Mouse (Mus musculus) ovary, postnatal 36 days (tissue): ENCODE measurements around the gene Gif.
A peak's percentile ranks its signal among the peaks of the same experiment; 100 is the strongest.

ENCODE experiments used
- DNase-seq: peaks from one replicate; pipeline ENCODE4 v3.0.0; 2022; ENCODE audit warnings: low spot score, mixed read lengths

The Gif gene

DNA sequence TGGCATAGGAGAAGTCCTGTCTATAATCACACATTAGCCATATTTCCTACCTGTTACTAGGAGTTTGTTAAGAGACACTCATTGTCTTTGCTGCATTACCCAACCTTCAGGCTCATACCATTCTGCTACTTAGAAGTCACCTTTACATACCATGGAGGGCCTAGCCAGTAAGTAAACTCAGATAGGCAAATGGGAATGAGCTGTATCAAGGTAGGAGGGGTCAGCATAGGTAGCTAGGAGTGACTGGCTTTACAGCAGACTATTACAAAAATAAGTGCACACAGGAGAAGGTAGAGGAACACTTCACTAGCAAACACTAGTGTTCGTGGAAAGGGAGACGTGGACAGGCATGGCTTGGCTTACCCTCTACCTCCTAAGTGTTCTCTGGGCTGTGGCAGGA is at the start of gene Gif:
Gene Gif, plus strand, starts transcription at position 257 of the 400 bp plus-strand sequence.
- no peak for DNase-seq

DNA sequence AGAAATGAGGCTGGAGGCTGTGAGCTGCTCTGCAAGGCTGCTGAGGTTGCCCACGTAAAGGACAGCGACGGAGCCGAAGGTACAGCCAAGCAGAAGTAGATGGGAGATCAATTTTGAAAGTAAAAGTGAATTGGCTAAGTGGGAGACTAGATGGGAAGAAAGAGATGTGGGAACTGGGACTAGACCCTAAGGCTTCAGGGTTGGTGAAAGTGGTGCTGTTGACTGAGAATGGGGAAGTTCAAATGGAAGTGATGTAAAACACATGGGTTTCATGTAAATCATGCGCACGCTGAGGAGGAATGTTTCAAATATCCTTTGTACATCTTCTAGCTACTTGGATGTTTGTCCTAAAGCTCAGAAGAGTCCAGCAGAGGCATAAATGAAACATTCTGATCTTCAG is 49.0 kb upstream of the Gif start:
- DNase-seq, result no peak

DNA sequence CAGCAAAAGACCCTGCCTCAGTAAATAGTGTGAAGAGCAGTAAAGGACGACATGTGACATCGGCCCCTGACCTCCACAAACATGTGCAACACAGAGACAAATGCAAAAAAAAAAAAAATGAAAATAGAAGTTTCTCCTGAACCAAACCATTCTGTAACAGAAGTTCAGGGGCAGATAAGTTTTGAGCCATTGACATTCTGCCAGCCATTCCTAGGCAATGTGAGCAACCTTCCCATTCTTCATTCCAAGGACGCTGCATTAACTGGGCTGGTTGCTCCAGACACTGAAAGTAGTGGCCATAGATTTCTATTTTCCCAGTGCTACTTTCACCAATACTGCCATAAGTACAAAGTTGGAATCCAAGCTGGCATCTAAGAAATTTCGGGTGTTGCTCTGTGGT is 34.9 kb upstream of the Gif start:
- no peak for DNase-seq

DNA sequence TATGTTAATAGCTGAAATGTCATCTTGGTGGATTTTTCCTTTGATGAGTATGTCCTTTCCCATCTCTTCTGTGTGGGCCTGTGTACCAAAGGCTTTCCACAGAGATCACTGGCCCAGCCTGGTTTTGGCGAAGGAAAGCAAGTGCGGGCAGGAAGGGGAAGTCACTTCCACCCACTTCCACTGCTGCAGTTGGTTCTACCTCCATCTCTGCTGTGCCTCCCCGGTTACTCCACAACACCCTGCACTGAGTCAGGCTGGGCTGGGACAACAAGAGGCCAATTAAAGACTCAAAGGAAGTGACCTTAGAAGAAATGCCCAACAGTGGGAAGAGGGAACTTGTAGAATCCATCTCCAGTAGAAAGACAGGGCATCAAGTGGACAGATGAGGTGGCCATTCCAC is 27.3 kb upstream of the Gif start:
- no peak for DNase-seq

DNA sequence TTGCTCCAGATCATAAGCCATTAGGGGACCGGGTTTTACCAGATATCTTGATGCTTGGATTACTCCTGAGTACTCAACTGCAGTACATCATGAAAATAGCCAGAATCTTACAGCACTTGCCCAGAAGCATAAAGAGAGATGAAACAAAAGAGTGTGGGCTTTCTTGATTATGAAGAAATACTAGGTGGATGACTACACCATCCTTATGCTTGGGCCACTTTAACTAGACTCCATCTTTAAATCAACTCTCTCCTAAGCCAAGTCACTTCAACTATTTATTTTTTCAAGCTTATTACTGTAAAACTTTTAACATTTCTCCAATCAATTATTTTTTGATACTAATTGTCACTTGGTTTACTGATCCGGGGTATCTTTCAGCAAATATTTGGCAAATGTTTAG is 23.5 kb upstream of the Gif start:
- DNase-seq, result no peak

DNA sequence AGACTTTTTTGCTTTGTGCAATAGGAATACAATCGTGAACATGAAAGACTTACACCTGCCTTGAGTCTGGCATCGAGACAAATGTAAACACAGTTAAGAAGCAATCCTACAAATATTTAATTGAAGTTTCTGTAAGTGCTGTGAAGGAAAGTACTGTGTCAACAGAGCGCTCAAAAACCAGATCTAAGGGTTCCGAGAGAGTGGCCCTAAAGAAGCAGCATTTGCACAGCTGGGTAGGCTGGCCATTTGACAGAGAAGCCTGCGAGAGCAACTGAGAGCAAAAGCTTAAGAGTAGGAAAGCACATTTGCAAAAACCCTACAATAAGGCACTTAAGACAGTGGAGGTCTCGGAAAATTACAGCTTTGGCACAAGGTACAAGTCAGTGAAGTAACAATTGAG is 23.1 kb upstream of the Gif start:
- DNase-seq, result no peak

DNA sequence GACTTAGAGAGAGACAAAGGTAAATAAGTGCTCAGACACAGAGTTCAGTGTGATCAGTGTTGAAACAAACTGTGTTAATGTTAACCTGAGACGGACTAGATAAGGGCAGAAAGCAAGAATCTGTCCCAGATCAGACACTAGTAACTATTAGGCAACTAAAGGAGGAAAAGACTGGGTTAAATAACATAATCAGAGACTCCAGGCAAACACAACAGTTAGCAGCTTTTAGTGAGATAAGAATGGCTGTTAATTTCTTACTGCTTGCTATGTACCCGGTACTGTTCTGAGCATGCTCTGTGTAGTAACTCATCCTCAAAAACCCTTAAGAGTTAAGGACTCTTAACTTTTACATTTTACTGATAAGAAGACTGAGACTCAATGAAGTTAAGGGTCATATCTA is 21.4 kb upstream of the Gif start:
- DNase-seq, result no peak

DNA sequence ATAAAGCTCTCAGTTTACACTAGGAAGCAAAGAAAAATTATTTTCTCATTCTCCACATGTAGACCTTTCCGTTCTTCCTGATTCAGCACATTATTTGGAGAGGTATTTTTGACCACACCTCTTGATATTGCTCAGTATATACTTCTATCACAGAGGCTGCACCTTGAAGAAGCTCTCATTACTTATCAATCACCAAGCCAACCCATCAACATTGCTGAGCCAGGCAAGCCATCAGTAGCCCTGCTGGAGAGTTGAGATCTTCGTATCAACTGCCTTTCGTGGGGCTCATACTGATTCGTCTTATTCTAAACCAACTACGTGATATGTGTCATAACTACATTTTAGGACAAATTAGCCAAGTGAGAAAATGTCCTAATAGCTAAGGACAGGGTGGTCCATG is 20.1 kb upstream of the Gif start:
- no peak for DNase-seq

DNA sequence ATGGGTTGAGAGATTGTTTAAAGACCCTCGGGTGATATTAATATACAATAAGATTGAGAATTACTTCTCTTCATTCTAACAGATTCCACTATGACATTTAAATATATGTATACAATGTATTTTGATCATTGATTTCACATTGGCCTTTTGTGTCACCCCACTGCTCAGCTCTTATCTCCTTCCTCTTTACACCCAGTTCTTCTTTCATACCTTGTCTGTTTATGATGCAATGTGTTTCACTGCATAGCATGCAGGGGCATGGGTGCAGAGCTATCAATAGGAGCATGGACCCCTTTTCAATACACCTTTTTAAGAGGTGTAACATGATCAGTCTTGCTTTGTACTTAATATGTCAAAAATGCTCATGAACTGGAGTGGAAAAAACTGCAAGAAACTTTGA is 17.1 kb upstream of the Gif start:
- DNase-seq, result no peak

DNA sequence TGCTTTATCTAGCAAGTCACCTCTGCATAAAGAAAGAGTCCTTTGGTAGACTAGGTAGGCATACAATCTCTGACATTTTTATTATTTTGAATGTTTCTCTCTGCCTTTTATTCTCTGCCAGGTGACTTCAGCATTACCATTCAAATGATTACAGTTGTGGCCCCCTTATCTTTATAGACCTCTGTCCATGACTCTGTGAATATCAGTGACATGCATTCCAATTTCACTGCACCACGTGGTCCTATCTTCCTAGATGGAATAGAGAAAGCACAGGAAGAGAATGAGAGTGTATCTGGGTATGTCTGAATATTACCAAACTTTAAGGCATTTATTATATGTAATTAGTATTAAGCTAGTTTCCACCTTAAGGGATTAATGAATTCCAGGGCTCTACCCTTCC is 10.9 kb upstream of the Gif start:
- no peak for DNase-seq

DNA sequence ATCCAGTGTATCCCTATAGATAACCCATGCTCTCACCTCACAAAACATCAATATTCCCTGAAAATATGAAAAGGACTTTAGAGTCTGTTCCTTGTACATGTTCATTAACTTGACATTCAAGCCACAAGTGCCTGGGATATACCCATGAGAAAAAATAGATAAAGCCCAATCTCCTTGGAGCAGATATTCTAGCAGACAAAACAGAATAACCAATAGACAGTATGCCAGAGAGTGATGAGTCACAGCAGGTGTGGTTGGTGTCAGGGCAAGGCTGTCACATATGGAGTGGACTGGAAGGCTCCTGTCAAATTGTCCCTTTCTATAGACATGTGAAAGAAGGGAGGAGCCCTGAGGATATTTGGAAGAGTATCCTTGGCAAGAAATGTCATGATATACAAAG is 1.7 kb upstream of the Gif start:
- DNase-seq, result no peak

DNA sequence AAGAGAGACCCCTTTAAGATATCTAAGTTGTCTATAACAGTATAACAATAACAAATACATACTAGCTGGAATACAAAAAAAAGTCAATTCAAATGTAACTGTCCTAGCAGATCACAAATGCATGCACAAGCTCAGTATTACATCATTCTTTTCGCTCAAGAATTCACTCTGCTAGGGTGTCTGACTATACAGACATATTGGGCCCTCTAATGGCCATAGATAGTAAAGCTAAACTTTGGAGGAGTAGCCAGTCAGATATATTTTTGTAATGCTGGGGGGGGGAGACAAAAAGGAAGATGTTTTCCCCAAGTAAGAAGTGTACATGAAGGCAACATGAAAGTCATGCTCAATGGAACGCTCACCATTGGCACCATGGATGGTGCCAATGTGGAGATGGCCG is 17.7 kb downstream of the Gif start:
- no peak for DNase-seq

DNA sequence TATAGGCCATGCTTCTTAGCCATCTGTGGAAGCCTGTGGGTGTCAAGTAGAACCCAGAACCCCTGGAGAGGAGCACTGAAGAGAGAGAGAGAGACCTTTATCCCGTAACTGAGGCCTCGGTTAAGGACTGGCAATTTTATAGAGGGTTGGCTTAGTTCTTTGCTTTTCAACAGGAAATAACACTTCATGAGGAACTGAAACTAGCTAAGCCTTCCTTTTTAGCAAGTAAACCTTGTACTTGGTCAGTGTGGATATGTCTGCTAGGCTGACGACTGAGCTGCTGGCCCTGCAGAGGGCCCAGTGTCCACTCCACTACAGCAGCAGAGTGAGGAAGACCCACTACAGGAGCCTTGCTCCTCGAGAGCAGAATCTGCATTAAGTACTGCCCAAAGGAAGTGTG is 19.1 kb downstream of the Gif start:
- DNase-seq, result no peak

DNA sequence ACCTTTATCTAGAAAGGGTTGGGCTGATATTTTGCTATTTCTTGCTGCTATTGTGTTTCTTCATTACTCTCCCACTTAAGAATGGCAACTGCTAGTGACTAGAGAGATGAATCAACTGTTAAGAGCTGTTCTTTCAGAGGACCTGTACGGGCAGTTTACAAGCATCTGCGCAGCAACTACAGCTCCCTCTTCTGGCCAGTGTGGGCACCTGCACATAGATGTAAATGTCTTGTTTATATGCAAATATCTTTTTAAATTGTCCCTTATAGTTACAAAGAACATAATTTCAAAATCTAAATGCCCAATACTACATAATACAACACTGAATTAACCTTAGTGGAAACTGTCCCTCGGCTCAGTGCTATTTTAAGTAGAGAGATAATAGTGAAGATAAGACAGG is 20.8 kb downstream of the Gif start:
- DNase-seq, result no peak

DNA sequence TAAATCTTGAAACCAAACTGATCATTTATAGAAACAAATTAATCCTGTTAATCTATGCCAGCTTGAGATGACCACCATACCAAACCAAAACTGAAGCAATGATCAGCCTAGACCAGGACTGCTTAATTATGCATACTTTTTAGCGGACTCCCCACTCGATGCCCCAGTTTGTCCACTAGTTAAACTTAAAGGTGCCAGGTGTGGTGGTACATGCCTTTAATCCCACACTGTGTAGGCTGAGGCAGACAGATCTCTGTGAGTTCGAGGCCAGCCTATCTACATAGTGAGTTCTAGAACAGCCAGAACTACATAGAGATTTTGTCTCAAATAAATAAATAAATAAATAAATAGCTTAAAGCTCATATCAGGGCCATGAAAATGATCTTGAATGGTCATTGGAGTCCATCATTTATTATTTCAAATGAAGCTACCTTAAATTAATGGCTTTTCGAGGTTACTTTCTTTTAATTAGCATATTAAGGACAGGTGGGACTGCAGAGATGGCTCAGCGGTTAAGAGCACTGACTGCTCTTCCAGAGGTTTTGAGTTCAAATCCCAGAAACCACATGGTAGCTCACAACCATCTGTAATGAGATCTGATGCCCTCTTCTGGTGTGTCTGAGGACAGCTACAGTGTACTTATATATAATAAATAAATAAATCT is 22.0 kb downstream of the Gif start:
- DNase-seq, result no peak

DNA sequence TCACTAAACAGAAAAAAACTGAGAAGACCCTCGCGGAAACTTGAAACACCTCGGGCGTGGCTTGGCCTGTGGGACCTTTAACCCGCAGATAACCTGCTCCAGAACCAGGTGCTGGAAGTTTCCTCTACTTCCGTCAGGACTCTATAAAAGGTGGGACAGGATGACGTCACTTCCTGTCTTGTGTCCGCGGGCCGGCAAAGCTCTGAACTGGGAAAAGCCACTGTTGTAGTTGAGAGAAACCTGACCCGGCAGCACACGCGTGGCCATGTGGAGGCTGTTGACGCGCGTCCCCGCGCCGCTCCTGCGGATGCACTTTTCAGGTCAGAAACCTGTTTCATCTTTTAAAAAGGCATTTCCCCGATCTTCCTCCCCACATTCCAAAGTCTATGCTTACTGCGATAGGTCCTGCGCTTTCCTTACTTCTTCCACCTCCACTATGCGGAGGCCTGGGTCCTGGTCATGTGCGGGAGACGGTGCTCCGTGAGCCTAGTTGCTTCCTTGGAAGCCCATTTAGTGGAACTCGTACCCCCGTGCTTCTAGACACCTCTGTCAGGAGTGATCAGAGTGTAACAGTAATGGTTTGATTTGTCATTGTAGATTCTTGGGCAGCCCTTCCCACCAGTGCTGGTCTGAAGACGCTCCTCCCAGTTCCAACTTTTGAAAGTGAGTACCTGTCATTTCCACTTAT is 23.0 kb downstream of the Gif start, which contains the start of gene Mrpl16:
Gene Mrpl16, plus strand, starts transcription at position 187 of the 688 bp plus-strand sequence.
- DNase-seq, result peak; percentile 75

DNA sequence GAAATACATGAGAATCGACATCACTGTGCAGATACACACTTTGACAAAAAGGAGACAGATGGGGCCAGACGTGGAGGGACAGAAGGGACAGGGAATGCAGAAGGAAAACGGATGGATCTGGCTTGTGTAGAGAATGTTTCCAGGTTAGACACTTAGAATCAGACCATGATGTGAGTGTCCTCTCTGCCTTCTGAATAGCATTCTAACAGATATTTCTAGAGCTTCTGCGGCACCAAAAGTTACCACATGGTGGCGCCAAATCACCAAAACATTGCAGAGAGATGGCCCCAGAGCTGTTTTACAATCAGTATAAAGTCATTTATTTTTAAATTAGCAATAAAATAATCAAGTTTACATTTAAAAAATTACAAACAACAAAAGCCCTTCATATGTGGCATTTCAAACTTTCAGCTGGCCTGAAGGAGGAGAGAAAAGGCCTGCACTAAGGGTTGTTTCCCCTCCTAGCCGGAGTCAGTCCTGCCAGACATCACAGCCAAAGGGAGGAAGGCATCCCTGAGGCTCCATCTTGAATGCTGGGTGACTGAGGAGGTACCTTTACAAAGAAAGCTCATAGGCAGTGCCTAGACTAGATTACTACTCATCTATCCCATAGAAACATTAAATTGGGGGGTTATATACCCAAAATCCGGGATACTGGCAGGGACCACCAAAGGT is 30.0 kb downstream of the Gif start:
- DNase-seq, result peak; percentile 43

DNA sequence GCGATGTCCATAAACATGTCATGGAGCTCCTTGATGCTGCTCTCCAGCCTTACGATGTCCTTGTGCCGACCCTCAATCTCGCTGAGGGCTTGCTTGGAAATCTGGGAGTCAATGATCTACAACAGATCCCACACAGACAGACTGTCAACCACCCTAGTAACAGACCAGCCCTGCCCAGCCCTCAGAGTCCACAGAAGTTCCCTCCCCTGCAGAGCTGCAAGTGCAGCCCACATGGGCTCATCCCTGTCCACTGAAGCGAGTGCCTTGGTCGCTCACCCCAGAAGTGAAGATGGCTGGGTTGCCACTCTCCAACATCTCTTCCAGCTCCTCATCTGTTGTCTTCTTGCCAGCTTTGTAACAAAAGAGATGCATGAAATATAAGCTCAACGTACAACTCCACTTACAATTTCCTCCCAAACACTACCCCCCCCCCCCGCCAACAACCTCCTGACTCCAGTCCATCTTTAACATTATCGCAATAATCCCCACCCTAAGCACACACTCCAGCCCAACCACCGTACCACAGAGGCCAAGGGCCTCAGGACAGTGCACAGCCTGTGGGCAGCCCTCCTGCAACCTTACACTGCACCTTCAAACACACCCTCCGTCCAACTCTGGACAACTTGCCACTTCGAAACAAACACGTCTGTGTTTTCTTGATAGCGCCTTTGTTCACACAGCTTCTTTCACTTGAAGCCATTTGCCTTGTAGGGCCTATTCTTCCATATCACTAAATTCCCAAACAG is 38.2 kb downstream of the Gif start:
- no peak for DNase-seq

DNA sequence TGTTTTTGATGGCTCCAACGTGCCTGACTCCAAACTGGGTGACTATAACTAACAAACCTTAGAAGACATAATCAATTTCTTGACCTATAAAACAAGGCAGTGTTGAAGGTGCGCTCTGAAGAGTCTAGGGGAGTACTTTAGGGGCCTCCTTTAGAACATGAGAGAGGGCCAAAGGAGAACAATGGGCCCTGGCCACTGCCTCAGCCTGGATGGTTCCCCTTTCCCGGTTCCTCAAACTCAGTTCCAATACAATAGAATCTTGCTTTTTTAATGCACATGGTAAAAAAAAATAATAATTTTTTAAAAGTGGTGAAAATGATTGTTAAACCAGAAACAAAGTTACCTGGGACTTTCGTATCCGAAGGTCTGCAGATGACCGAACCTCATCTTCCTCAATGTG is 40.5 kb downstream of the Gif start:
- no peak for DNase-seq

DNA sequence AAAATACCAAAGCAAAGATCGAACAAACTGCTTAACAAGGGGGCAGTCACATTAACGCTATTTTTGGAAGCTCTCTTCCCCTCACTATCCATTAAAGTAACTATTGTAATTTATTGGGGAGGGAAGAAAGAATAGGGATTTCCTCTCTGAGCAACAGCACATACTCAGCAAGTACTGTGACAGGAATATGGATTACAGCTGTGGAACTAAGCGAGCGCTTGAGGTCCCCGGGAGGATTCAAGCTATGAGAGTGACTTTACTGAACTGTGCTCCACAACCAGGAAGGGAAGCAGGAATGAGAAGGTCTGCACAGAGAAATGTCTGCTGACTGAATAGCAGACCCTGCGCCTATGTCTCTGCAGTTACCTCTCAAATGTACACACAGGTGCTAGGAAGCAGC is 41.5 kb downstream of the Gif start:
- no peak for DNase-seq

DNA sequence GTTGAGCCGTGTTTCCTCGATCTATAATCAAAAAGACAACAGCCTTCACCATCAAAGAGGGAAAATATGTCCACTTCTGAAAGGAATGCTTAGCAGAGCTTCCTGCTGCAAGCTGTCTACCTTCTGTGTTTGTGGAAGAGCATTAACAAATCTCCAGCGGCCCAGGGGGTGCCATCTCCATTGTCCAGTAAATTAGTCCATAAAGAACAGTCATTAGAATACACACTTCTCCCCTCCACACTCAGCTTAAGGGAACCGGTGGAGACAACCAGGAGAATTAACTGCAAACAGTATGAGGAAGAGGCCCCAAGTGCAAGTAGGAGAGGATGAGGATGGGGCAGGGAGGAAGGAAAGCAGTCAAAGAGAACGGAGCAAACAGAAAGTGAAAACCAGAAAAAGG is 44.5 kb downstream of the Gif start:
- DNase-seq, result no peak

DNA sequence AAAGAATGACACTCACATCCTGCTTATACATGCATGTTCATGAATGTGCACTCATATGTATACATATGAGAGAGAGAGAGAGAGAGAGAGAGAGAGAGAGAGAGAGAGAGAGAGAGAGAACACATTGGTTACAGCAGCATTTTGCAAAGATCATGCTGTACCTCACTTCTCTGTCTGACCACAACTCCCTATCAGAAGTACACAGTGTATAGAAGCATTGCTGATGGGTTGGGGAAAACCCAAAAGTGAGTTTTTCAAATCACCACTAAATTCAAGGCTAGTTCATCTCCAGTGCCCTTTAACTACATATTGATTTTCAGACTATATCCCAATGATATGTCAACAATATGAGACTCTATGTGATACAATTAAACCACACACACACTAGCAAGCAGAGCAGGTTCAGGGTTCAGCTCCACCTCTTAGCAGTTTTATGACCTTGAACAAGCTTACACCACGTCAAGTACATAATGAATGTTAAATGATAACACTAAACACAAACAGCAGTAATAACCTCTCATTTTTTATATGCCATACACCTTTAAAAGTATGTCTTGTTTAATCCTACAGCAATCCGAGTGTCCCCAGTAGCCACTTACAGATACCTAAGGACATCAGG is 46.5 kb downstream of the Gif start:
- DNase-seq, result no peak
